ENCODE assay signal across 7 mouse cellular contexts in genomic region chr15:81360345-81361021, GRCm38 (mm10). TPM values are rescaled to one million over a fixed set of nuclear protein-coding genes. Genes with fewer than 3 reads are reported as not detected.
A peak's percentile ranks its signal among the peaks of the same experiment; 100 is the strongest.
DNase-seq lines count a peak whose midpoint lies in the region; ATAC-seq lines count a peak whose summit lies in the region.

Gene Slc25a17, minus strand, starts transcription at chr15:81360812.

- H3K9me3 ChIP-seq in embryonic facial prominence, embryonic 10.5 days, result no peaks in the 10 kb centered on the region
- H3K9me3 ChIP-seq in limb, embryonic 10.5 days (replicated peaks), result no peaks in the 10 kb centered on the region
- H3K9me3 ChIP-seq in midbrain, embryonic 13.5 days, result no peaks in the 10 kb centered on the region

- peak within 1 kb of the TSS; percentile 83 for H3K27ac ChIP-seq in embryonic facial prominence, embryonic 10.5 days (replicated peaks)
- H3K27ac ChIP-seq in limb, embryonic 10.5 days, result peak within 1 kb of the TSS; percentile 79
- peak within 1 kb of the TSS; percentile 83 for H3K27ac ChIP-seq in midbrain, embryonic 13.5 days

- peak within 1 kb of the TSS; percentile 88 for H3K4me2 ChIP-seq in midbrain, embryonic 13.5 days (replicated peaks)

- under 1% methylated on average over 30 of the region's 30 CpGs for WGBS in embryonic facial prominence, embryonic 10.5 days
- WGBS in limb, embryonic 10.5 days, result 1% methylated on average over 30 of the region's 30 CpGs
- 0% methylated on average over 30 of the region's 30 CpGs for WGBS in midbrain, embryonic 13.5 days

- peak; percentile 96 for ATAC-seq in granulocyte monocyte progenitor cell, adult 5-6 weeks (replicated peaks; ENCODE audit: poor library complexity, severe bottlenecking)
- peak; percentile 100 for ATAC-seq in midbrain, embryonic 13.5 days

- no peaks in the 10 kb centered on the region for H3K27me3 ChIP-seq in embryonic facial prominence, embryonic 10.5 days (replicated peaks; ENCODE audit: low read depth, poor library complexity, severe bottlenecking)
- no peaks in the 10 kb centered on the region for H3K27me3 ChIP-seq in limb, embryonic 10.5 days (ENCODE audit: low read depth, poor library complexity, severe bottlenecking)
- no peaks in the 10 kb centered on the region for H3K27me3 ChIP-seq in midbrain, embryonic 13.5 days

- H3K4me1 ChIP-seq in embryonic facial prominence, embryonic 10.5 days, result peaks cover 28% of the 10 kb centered on the region
- peaks cover 42% of the 10 kb centered on the region for H3K4me1 ChIP-seq in limb, embryonic 10.5 days
- peaks cover 30% of the 10 kb centered on the region for H3K4me1 ChIP-seq in midbrain, embryonic 13.5 days (replicated peaks)

- peak within 1 kb of the TSS; percentile 80 for H3K4me3 ChIP-seq in embryonic facial prominence, embryonic 10.5 days
- H3K4me3 ChIP-seq in limb, embryonic 10.5 days, result peak within 1 kb of the TSS; percentile 63
- H3K4me3 ChIP-seq in midbrain, embryonic 13.5 days (replicated peaks), result peak within 1 kb of the TSS; percentile 79

- peaks cover 36% of the 10 kb centered on the region for H3K36me3 ChIP-seq in embryonic facial prominence, embryonic 10.5 days (replicated peaks)
- peaks cover 33% of the 10 kb centered on the region for H3K36me3 ChIP-seq in limb, embryonic 10.5 days
- H3K36me3 ChIP-seq in midbrain, embryonic 13.5 days, result peaks cover 25% of the 10 kb centered on the region

- H3K9ac ChIP-seq in midbrain, embryonic 13.5 days (replicated peaks), result peak within 1 kb of the TSS; percentile 80

- DNase-seq in adrenal gland, postnatal 10 days, result peak; percentile 97
- peak; percentile 96 for DNase-seq in embryonic facial prominence, embryonic 10.5 days (ENCODE audit: low spot score)
- DNase-seq in kidney, adult 11 months, result peak; percentile 96
- DNase-seq in limb, embryonic 10.5 days (ENCODE audit: low spot score), result peak; percentile 95
- DNase-seq in spleen, adult 12 weeks (ENCODE audit: low spot score), result peak; percentile 87

RNA-seq across cellular contexts. Expression of gene Slc25a17, which starts in this region (rescaled TPM):
- total RNA-seq in adrenal gland, postnatal 10 days (2021), result 100 to 1,000 TPM; 105 to 131 TPM
- polyA plus RNA-seq in embryonic facial prominence, embryonic 10.5 days (2016; fragmentation: Nextera tagmentation; extraction: Ambion mirVana), result 83.0 and 94.0 TPM in 2 replicates
- 66.2 and 71.3 TPM in 2 replicates for total RNA-seq in granulocyte monocyte progenitor cell, adult 5-6 weeks (2014; fragmentation: Nextera tagmentation)
- total RNA-seq in granulocyte monocyte progenitor cell, adult 5-6 weeks (2017), result 69.2 and 87.4 TPM in 2 replicates
- 86.9 and 93.6 TPM in 2 replicates for polyA plus RNA-seq in limb, embryonic 10.5 days (2016; fragmentation: Nextera tagmentation; extraction: Ambion mirVana)
- 133 and 141 TPM in 2 replicates for polyA plus RNA-seq in midbrain, embryonic 13.5 days (2015; fragmentation: Nextera tagmentation; extraction: Ambion mirVana)

Comparison
In these comparisons a context has a peak if more than half of its experiments do, and no peak if none do; other contexts are left out.
1. Peak in every context shown above with its lines: DNase-seq, ATAC-seq, H3K4me3 ChIP-seq and H3K27ac ChIP-seq.